Mouse (Mus musculus): Measurements from ENCODE around the gene Neu3. TPM values are rescaled to one million over a fixed set of nuclear protein-coding genes. Genes with fewer than 3 reads are reported as not detected.

The Neu3 gene
- polyA plus RNA-seq, 1 experiment from 2014 or later, result 2.2 TPM

DNA sequence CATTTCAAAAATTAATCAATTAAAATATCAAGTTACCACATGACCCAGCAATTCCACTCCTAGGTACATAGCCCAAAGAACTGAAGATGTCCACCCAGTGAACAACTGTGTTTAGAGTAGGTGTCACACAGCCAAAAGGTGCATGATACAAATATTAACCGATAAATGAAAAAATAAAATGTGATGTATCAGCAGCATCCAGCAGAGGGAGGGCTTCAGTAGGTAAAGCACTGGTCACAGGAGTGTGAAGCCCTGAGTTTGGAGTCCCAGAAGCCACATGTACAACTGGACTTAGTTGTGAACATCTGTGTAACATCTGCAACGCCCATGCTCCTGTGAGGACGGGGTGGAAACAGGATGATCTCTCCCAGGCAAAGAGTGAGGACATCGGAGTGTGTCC, 26.1 kb upstream of the Neu3 start:
- H3K27ac ChIP-seq, result no peak overlapping the region
- H3K27me3 ChIP-seq, result no peaks in the 10 kb centered on the region
- 95% methylated on average over 4 of the region's 4 CpGs for WGBS
- H3K4me2 ChIP-seq, result no peak overlapping the region
- no peaks in the 10 kb centered on the region for H3K9me3 ChIP-seq
- no peak overlapping the region for H3K9ac ChIP-seq
- H3K4me3 ChIP-seq, result no peak overlapping the region
- ATAC-seq (ENCODE audit: low FRiP score), result no peak
- peaks cover 32% of the 10 kb centered on the region for H3K36me3 ChIP-seq
- H3K4me1 ChIP-seq (replicated peaks), result peaks cover 39% of the 10 kb centered on the region

DNA sequence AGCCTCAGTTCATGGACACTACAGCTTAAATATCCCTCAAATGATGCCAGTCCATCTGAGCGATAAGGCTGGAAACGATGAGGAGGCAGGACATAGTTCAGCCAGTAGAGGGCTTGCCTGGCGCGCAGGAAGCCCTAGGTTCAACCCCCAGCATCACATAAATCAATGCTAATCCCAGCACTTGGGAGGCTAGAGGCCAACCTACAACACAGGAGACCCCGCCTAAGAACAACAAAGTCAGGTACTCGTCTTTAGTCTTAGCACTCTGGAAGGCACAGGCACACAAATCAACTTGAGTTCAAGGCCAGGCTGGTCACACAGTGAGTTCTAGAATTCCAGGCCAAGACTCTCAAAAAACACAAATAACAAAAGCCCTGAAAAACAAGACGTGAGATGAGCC, 25.1 kb upstream of the Neu3 start:
- Histone ChIP-seq H3K36me3 (peaks cover 38% of the 10 kb centered on the region), H3K27me3 (no peaks in the 10 kb centered on the region), H3K4me3 (no peak overlapping the region), H3K27ac (no peak overlapping the region), H3K4me1 (replicated peaks) (peaks cover 37% of the 10 kb centered on the region), H3K9me3 (no peaks in the 10 kb centered on the region), H3K4me2 (no peak overlapping the region), H3K9ac (no peak overlapping the region)
- 89% methylated on average over 7 of the region's 7 CpGs for WGBS
- no peak for ATAC-seq (ENCODE audit: low FRiP score)

DNA sequence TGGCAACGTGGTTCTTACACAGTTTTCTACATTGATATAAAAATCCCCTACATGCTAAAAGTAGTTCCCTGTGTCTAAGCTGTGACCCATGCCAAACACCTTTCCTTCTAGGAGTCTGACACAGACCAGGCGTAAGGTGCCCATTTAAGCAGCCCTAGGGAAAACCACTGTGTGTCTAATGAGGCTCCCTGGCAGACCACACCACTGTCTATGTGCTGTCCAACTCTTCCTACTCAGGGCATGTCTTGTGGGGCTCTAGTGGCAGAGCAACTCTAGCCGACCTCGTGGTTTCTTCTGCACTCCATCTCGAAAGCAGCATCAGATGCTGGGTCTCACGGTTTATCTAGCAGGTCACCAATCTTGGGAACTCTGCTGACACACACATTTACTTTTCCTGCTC, 23.4 kb upstream of the Neu3 start:
- Histone ChIP-seq H3K9me3 (no peaks in the 10 kb centered on the region), H3K27me3 (no peaks in the 10 kb centered on the region), H3K9ac (no peak overlapping the region), H3K4me3 (no peak overlapping the region), H3K4me2 (no peak overlapping the region), H3K27ac (no peak overlapping the region), H3K4me1 (replicated peaks) (peaks cover 25% of the 10 kb centered on the region), H3K36me3 (peaks cover 50% of the 10 kb centered on the region)
- ATAC-seq (ENCODE audit: low FRiP score), result no peak
- WGBS, result 92% methylated on average over 6 of the region's 6 CpGs

- WGBS, result 59% methylated on average over 1 of the region's 1 CpGs
- no peak for ATAC-seq (ENCODE audit: low FRiP score)
- Histone ChIP-seq H3K27ac (peak overlapping the region; percentile 48), H3K36me3 (peaks cover 51% of the 10 kb centered on the region), H3K9ac (no peak overlapping the region), H3K27me3 (no peaks in the 10 kb centered on the region), H3K4me1 (replicated peaks) (peaks cover 20% of the 10 kb centered on the region), H3K4me3 (no peak overlapping the region), H3K9me3 (no peaks in the 10 kb centered on the region), H3K4me2 (no peak overlapping the region)
Measured at GRCm38 (mm10) chr7:99851121-99851520, 22.9 kb upstream of the Neu3 start.

GRCm38 (mm10) chr7:99850534-99850933, 22.3 kb upstream of the Neu3 start:
- peaks cover 16% of the 10 kb centered on the region for H3K4me1 ChIP-seq (replicated peaks)
- no peak for ATAC-seq (ENCODE audit: low FRiP score)
- H3K9me3 ChIP-seq, result no peaks in the 10 kb centered on the region
- peak overlapping the region; percentile 48 for H3K27ac ChIP-seq
- WGBS, result 74% methylated on average over 5 of the region's 5 CpGs
- H3K4me3 ChIP-seq, result no peak overlapping the region
- H3K27me3 ChIP-seq, result no peaks in the 10 kb centered on the region
- H3K4me2 ChIP-seq, result no peak overlapping the region
- no peak overlapping the region for H3K9ac ChIP-seq
- peaks cover 54% of the 10 kb centered on the region for H3K36me3 ChIP-seq

GRCm38 (mm10) chr7:99845533-99846236, 17.5 kb upstream of the Neu3 start:
- no peaks in the 10 kb centered on the region for H3K27me3 ChIP-seq
- H3K4me3 ChIP-seq, result no peak overlapping the region
- H3K9me3 ChIP-seq, result no peaks in the 10 kb centered on the region
- peaks cover 2% of the 10 kb centered on the region; the same call in 1 of the 2 replicates for H3K4me1 ChIP-seq (replicated peaks)
- peaks cover 73% of the 10 kb centered on the region for H3K36me3 ChIP-seq
- no peak for ATAC-seq (ENCODE audit: low FRiP score)
- no peak overlapping the region for H3K27ac ChIP-seq
- no peak overlapping the region for H3K9ac ChIP-seq
- WGBS, result 95% methylated on average over 8 of the region's 8 CpGs
- no peak overlapping the region for H3K4me2 ChIP-seq

DNA sequence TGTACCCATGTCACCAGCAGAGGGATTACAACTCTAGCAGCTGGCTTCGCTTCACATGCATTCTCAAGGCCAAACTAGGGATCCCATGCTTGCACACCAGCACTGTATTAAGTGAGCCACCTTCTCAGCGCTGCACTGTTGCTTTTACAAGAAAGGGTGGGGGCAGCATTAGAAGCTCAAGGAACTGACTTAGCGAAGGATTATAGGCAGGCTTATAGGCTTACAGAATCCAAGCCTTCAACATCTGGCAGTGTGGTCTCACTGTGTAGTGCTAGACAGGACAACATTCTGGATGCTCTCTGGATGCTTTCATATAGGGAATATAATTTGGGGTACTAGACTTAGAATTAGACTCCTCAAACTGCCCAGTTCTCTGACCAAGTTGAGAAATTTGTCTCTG, 10.0 kb upstream of the Neu3 start:
- Histone ChIP-seq H3K27ac (no peak overlapping the region), H3K36me3 (peaks cover 61% of the 10 kb centered on the region), H3K4me3 (no peak overlapping the region), H3K4me1 (replicated peaks) (no peaks in the 10 kb centered on the region), H3K27me3 (no peaks in the 10 kb centered on the region), H3K9ac (no peak overlapping the region), H3K4me2 (no peak overlapping the region), H3K9me3 (no peaks in the 10 kb centered on the region)
- WGBS, result 98% methylated on average over 3 of the region's 3 CpGs
- ATAC-seq (ENCODE audit: low FRiP score), result no peak

- Histone ChIP-seq H3K27me3 (no peaks in the 10 kb centered on the region), H3K4me1 (replicated peaks) (no peaks in the 10 kb centered on the region), H3K27ac (no peak overlapping the region), H3K9me3 (no peaks in the 10 kb centered on the region), H3K9ac (no peak overlapping the region), H3K4me3 (no peak overlapping the region), H3K4me2 (no peak overlapping the region), H3K36me3 (peaks cover 53% of the 10 kb centered on the region)
- 84% methylated on average over 6 of the region's 6 CpGs for WGBS
- no peak for ATAC-seq (ENCODE audit: low FRiP score)
Measured at GRCm38 (mm10) chr7:99837358-99838071, 9.3 kb upstream of the Neu3 start.

DNA sequence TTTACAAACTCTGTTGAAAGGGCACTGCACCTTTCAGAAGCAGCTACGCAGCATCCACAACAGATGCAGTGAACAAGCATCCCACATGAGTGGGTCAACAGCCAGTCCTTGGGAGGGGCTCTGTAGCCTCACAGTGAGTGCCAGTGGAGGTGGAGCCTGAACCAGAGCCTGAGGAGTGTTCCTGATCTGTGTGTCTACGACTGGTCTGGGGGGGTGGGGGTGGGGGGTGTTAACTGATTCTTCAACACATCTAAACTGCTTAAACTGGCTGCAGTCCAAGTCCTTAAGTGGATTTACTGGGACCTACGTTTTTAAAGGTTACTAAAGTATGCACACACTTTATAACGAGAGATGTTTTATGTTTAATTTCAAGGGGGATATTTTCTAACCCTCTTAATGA, 8.6 kb upstream of the Neu3 start:
- peaks cover 46% of the 10 kb centered on the region for H3K36me3 ChIP-seq

DNA sequence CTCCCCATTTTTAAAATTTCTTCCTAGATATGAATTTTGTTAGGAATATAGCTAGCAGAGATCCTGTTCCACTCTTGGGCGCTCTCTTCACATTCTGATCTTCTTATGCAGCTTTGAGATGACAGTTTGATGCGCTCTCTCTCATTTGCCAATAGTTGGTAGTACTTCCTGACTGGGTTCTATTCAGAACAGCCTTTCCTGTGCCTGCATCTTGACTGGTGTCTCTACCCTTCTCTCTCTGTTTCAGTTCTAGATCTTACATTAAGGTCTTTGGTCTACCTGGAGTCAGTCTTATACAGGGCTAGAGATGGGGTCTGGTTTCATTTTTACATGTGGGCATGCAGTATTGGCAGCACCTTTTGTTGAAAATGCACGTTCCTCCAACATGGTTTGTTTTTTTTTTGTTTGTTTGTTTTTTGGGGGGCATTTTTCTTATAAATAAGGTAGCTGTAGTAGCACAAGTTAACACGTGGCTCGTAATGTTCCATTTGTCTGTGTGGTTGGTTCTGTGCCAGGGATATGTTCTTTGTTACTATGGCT, 6.2 kb upstream of the Neu3 start:
- 89% methylated on average over 5 of the region's 5 CpGs for WGBS
- no peaks in the 10 kb centered on the region for H3K27me3 ChIP-seq
- H3K4me2 ChIP-seq, result no peak overlapping the region
- peaks cover 22% of the 10 kb centered on the region for H3K36me3 ChIP-seq
- H3K4me3 ChIP-seq, result no peak overlapping the region
- H3K9me3 ChIP-seq, result no peaks in the 10 kb centered on the region
- H3K9ac ChIP-seq, result no peak overlapping the region
- ATAC-seq (ENCODE audit: low FRiP score), result no peak
- no peaks in the 10 kb centered on the region for H3K4me1 ChIP-seq (replicated peaks)
- H3K27ac ChIP-seq, result no peak overlapping the region

More for the DNA sequence above, 8.6 kb upstream of the Neu3 start:
- ATAC-seq (ENCODE audit: low FRiP score), result no peak
- Histone ChIP-seq H3K9ac (no peak overlapping the region), H3K27ac (no peak overlapping the region), H3K4me2 (no peak overlapping the region), H3K9me3 (no peaks in the 10 kb centered on the region), H3K4me1 (replicated peaks) (no peaks in the 10 kb centered on the region), H3K27me3 (no peaks in the 10 kb centered on the region), H3K4me3 (no peak overlapping the region)
- WGBS, result 77% methylated on average over 4 of the region's 4 CpGs

- Histone ChIP-seq H3K4me3 (no peak overlapping the region), H3K27ac (no peak overlapping the region), H3K36me3 (peaks cover 18% of the 10 kb centered on the region), H3K4me1 (replicated peaks) (no peaks in the 10 kb centered on the region), H3K9me3 (no peaks in the 10 kb centered on the region), H3K27me3 (no peaks in the 10 kb centered on the region), H3K4me2 (no peak overlapping the region), H3K9ac (no peak overlapping the region)
- WGBS, result 94% methylated on average over 2 of the region's 2 CpGs
- ATAC-seq (ENCODE audit: low FRiP score), result no peak
Measured at GRCm38 (mm10) chr7:99833846-99834222, 5.6 kb upstream of the Neu3 start.

DNA sequence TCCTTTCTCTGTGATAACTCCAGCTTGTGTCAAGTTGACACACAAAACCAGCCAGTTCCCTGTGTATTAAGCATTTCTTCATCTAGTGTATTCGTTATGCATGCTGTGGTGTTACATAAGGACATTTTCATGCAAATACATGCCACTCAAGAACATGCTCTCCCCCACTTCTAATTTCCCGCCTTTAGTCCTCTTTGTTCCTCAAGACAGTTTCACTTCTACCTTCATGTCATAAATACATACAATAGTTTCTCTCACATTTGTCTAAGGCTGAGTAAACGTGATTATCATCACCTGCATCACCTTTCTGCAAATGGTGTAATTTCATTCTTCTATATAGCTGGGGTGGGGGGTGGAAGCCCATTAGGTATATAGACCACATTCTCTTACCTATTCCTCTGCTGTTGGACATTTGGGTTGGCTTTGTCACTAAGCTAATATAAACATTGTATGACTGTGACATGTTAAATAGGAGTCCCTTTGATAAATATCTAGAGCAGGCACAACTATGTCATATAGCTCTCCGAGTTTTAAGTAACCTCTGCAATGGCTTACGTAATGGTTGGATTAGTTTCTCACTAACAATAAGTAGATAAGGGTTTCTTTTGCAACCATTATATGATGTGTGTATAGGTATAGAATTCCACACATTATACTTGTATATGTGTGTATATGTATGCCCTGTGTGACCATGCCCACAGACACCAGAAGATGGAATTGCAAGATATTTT, 5.1 kb upstream of the Neu3 start:
- ATAC-seq (ENCODE audit: low FRiP score), result no peak
- peaks cover 13% of the 10 kb centered on the region for H3K36me3 ChIP-seq
- H3K27me3 ChIP-seq, result no peaks in the 10 kb centered on the region
- no peaks in the 10 kb centered on the region for H3K9me3 ChIP-seq
- H3K4me1 ChIP-seq (replicated peaks), result peaks cover 4% of the 10 kb centered on the region
- 91% methylated on average over 5 of the region's 5 CpGs for WGBS
- H3K27ac ChIP-seq, result no peak overlapping the region
- no peak overlapping the region for H3K4me2 ChIP-seq
- no peak overlapping the region for H3K4me3 ChIP-seq
- no peak overlapping the region for H3K9ac ChIP-seq

Data from hindbrain, embryonic 13.5 days (tissue).